Mouse (Mus musculus) hindbrain, embryonic 12.5 days (tissue): ENCODE measurements at regions not wholly inside any gene's neighbourhood (a gene's known extent, or its start where the extent isn't known, plus 50 kb on each side); places are given as distances from the start of the nearest gene placed in this dataset.

Experiments
- ATAC-seq: fragments of 200-750 bp; cut with Nextera tagmentation; 2 replicates; pipeline ENCODE4 v1.8.0; 2017; ENCODE audit warnings: moderate TSS enrichment; ENCODE audit not compliant: low FRiP score
- H3K27ac ChIP-seq: fragments of 300-500 bp; sonication (generic); 2 replicates; pipeline ENCODE4 v1.5.1; 2016; ENCODE audit warnings: mild to moderate bottlenecking
- H3K27me3 ChIP-seq: fragments of 300-500 bp; sonication (generic); 2 replicates; pipeline ENCODE4 v1.6.1; 2016; ENCODE audit warnings: mild to moderate bottlenecking
- H3K36me3 ChIP-seq: fragments of 300-500 bp; sonication (generic); 2 replicates; pipeline ENCODE4 v1.6.1; 2016; ENCODE audit warnings: mild to moderate bottlenecking
- H3K4me1 ChIP-seq: fragments of 300-500 bp; sonication (generic); 2 replicates; pipeline ENCODE4 v1.6.1; 2016
- H3K4me2 ChIP-seq: fragments of 300-500 bp; sonication (generic); replicated peaks from 2 replicates; pipeline ENCODE4 v1.6.1; 2016; ENCODE audit warnings: mild to moderate bottlenecking
- H3K4me3 ChIP-seq: fragments of 300-500 bp; sonication (generic); 2 replicates; pipeline ENCODE4 v1.5.1; 2016; ENCODE audit warnings: mild to moderate bottlenecking
- H3K9ac ChIP-seq: fragments of 300-500 bp; sonication (generic); 2 replicates; pipeline ENCODE4 v1.6.1; 2016; ENCODE audit warnings: mild to moderate bottlenecking, moderate library complexity
- H3K9me3 ChIP-seq: fragments of 300-500 bp; sonication (generic); replicated peaks from 2 replicates; pipeline ENCODE4 v1.6.1; 2016; ENCODE audit warnings: mild to moderate bottlenecking
- WGBS: fragments of 180-500 bp; shearing (Covaris S2); methylation state at CpG from one replicate; pipeline ENCODE4 v1.1.7; 2016; 5-methylcytosine and 5-hydroxymethylcytosine counted together

GRCm38 (mm10) chr19:54252145-54252664 is 208.3 kb downstream of the Adra2a start:
- no peak for ATAC-seq

DNA sequence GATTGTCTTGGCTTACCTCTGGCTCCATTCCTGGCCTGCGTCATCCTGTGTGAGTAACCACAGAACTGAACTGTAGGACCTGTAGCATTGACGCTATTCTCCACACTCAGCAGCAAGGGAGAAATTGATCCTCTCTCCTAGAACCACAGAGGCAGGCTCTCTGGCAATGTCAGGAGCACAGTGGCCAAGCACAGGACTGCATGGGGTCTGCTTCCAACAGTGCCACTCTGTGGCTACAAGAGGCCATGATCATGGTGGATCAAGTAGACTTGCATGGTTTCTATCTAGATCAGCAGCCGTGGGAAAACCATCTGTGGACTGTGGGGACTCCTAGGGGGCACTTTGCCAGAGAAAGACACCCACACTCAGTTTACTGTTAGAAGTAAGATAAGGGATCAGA is 213.9 kb downstream of the Adra2a start:
- Histone ChIP-seq H3K9me3 (no peaks in the 10 kb centered on the region), H3K4me2 (no peak overlapping the region), H3K36me3 (no peaks in the 10 kb centered on the region), H3K4me3 (no peak overlapping the region), H3K9ac (no peak overlapping the region), H3K4me1 (peaks cover 9% of the 10 kb centered on the region), H3K27ac (no peak overlapping the region), H3K27me3 (no peaks in the 10 kb centered on the region)
- 85% methylated on average over 3 of the region's 3 CpGs for WGBS
- no peak for ATAC-seq

More at GRCm38 (mm10) chr19:54252145-54252664, 208.3 kb downstream of the Adra2a start:
- H3K9me3 ChIP-seq = no peaks in the 10 kb centered on the region
- no peak overlapping the region for H3K4me3 ChIP-seq
- H3K4me2 ChIP-seq = no peak overlapping the region
- H3K4me1 ChIP-seq = no peaks in the 10 kb centered on the region
- H3K27me3 ChIP-seq = no peaks in the 10 kb centered on the region
- H3K9ac ChIP-seq = no peak overlapping the region
- 89% methylated on average over 7 of the region's 7 CpGs for WGBS
- no peak overlapping the region for H3K27ac ChIP-seq
- no peaks in the 10 kb centered on the region for H3K36me3 ChIP-seq

DNA sequence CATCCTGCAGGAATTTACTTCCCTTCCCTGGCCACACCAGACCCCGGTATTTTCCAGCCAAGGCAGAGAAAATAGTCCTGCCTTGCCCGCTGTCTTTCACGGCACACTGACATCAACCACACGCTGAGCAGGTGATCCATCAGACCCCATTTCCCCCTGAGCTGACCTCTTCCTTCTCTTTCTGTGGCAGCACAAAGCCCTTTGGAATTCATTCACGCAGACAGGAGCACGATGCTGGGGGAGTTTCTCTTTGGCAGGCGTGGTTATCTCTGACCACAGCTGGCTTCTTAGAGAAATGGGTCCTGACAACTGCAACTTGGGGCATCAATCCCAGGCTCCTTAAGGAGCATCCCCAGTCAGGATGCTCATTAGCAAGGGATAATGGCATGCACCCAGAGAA is 215.2 kb downstream of the Adra2a start:
- no peak overlapping the region for H3K4me3 ChIP-seq
- ATAC-seq = no peak; the same call in 1 of the 2 replicates
- 3% methylated on average over 7 of the region's 7 CpGs for WGBS
- peak overlapping the region; percentile 19 for H3K4me2 ChIP-seq
- no peaks in the 10 kb centered on the region for H3K27me3 ChIP-seq
- H3K9me3 ChIP-seq = no peaks in the 10 kb centered on the region
- no peak overlapping the region for H3K27ac ChIP-seq
- no peak overlapping the region for H3K9ac ChIP-seq
- H3K36me3 ChIP-seq = no peaks in the 10 kb centered on the region
- H3K4me1 ChIP-seq = peaks cover 9% of the 10 kb centered on the region

DNA sequence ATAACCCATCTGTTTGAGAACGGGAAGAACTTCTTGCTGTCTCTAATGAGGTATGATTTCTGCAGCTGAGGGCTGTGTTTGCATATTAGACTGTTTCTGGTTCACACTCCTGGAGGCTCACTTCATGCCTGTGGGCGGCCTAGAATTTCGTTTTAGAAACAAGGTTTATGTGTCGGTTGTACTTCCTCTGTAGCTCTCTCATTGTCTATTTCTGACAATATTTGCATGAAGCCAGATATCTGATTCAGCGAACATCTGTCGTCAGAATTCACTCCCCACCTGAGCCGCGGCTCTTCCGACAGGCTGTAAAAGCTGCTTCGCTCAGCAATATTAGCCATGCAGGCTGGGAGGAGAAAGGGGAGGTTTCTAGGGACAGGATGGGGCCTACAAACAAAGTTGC is 233.4 kb downstream of the Adra2a start:
- H3K4me2 ChIP-seq = no peak overlapping the region
- H3K9me3 ChIP-seq = no peaks in the 10 kb centered on the region
- no peaks in the 10 kb centered on the region for H3K27me3 ChIP-seq
- no peaks in the 10 kb centered on the region for H3K4me1 ChIP-seq
- H3K4me3 ChIP-seq = no peak overlapping the region
- H3K36me3 ChIP-seq = no peaks in the 10 kb centered on the region
- ATAC-seq = no peak
- H3K9ac ChIP-seq = no peak overlapping the region
- H3K27ac ChIP-seq = no peak overlapping the region
- 89% methylated on average over 10 of the region's 10 CpGs for WGBS

- Histone ChIP-seq H3K4me1 (no peaks in the 10 kb centered on the region), H3K36me3 (no peaks in the 10 kb centered on the region), H3K9me3 (no peaks in the 10 kb centered on the region), H3K4me3 (no peak overlapping the region), H3K27me3 (no peaks in the 10 kb centered on the region), H3K4me2 (no peak overlapping the region), H3K9ac (no peak overlapping the region), H3K27ac (no peak overlapping the region)
- no peak for ATAC-seq
Measured at GRCm38 (mm10) chr19:54285481-54285880, 241.5 kb downstream of the Adra2a start.

GRCm38 (mm10) chr19:54297663-54298388 is 253.9 kb downstream of the Adra2a start:
- Histone ChIP-seq H3K4me1 (no peaks in the 10 kb centered on the region), H3K27ac (no peak overlapping the region), H3K9me3 (no peaks in the 10 kb centered on the region), H3K4me3 (no peak overlapping the region), H3K4me2 (no peak overlapping the region), H3K36me3 (no peaks in the 10 kb centered on the region), H3K27me3 (no peaks in the 10 kb centered on the region), H3K9ac (no peak overlapping the region)
- no peak for ATAC-seq
- WGBS = 77% methylated on average over 10 of the region's 10 CpGs

DNA sequence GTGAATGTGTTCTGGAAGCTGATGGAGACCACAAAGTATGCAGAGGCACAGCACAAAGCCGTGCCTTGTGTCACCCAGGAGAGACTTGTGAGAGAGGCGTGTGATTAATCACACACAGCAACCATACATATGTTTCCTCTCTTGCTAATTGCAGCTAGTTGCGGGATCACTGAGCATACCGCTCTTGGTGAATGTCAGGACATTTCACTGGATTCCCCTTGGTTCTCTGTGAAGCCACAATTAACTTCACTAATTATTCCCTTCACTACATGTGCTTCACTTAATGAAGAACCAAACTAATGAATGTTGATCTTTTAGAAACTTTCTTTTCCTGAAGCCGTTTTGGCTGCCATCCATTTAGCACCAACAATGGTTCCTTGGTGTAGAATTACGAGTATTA is 267.3 kb downstream of the Adra2a start:
- H3K36me3 ChIP-seq = no peaks in the 10 kb centered on the region
- H3K4me1 ChIP-seq = no peaks in the 10 kb centered on the region
- H3K4me3 ChIP-seq = no peak overlapping the region
- no peak for ATAC-seq
- H3K27me3 ChIP-seq = no peaks in the 10 kb centered on the region
- H3K4me2 ChIP-seq = no peak overlapping the region
- H3K9ac ChIP-seq = no peak overlapping the region
- 73% methylated on average over 6 of the region's 6 CpGs for WGBS
- H3K9me3 ChIP-seq = no peaks in the 10 kb centered on the region
- no peak overlapping the region for H3K27ac ChIP-seq

DNA sequence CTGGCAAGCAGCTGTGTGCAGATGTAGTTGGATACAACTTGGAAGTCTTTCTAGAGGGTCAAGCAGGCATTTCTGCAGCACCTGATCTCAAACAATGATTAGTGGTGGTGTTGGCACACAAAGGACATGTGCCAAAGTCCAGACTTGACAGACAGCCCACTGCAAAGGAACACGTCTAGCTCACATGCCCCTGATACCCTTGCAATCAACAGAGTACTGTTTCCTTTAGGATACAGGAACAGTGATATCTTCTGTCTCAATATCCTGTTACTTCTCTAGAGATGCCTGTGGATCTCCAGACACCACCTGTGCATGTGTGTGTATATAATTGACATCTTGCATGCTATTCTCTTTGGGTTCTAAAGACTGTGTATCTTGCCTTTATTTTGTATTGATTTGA is 267.8 kb downstream of the Adra2a start:
- H3K4me2 ChIP-seq = no peak overlapping the region
- no peaks in the 10 kb centered on the region for H3K9me3 ChIP-seq
- H3K27me3 ChIP-seq = no peaks in the 10 kb centered on the region
- no peaks in the 10 kb centered on the region for H3K36me3 ChIP-seq
- no peak overlapping the region for H3K4me3 ChIP-seq
- no peak overlapping the region for H3K27ac ChIP-seq
- ATAC-seq = no peak
- 78% methylated on average over 1 of the region's 1 CpGs for WGBS
- H3K9ac ChIP-seq = no peak overlapping the region
- no peaks in the 10 kb centered on the region for H3K4me1 ChIP-seq

GRCm38 (mm10) chr19:54323276-54323675 is 279.3 kb downstream of the Adra2a start:
- Histone ChIP-seq H3K4me2 (no peak overlapping the region), H3K36me3 (no peaks in the 10 kb centered on the region), H3K27me3 (no peaks in the 10 kb centered on the region), H3K9ac (no peak overlapping the region), H3K27ac (no peak overlapping the region), H3K4me3 (no peak overlapping the region), H3K9me3 (no peaks in the 10 kb centered on the region), H3K4me1 (no peaks in the 10 kb centered on the region)
- 60% methylated on average over 5 of the region's 5 CpGs for WGBS
- ATAC-seq = no peak

GRCm38 (mm10) chr19:54324991-54325390 is 281.0 kb downstream of the Adra2a start:
- no peak overlapping the region for H3K4me2 ChIP-seq
- no peaks in the 10 kb centered on the region for H3K9me3 ChIP-seq
- no peaks in the 10 kb centered on the region for H3K4me1 ChIP-seq
- 60% methylated on average over 4 of the region's 4 CpGs for WGBS
- no peak overlapping the region for H3K9ac ChIP-seq
- no peaks in the 10 kb centered on the region for H3K36me3 ChIP-seq
- H3K4me3 ChIP-seq = no peak overlapping the region
- no peaks in the 10 kb centered on the region for H3K27me3 ChIP-seq
- no peak overlapping the region for H3K27ac ChIP-seq
- ATAC-seq = no peak

DNA sequence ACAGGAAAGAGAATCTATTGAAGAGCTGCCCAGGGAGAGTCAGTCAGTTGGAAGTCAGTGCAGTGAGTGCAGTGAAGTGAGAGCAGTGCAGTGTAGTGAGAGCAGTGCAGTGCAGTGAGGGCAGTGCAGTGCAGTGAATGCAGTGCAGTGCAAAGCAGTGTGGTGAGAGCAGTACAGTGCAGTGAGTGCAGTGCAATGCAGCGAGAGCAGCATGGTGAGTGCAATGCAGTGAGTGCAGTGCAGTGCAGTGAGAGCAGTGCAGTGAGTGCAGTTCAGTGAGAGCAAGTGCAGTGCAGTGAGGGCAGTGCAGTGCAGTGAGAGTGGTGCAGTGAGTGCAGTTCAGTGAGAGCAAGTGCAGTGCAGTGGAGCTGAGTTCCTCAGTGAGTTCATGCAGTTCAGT is 288.2 kb downstream of the Adra2a start:
- no peak overlapping the region for H3K9ac ChIP-seq
- ATAC-seq = no peak
- no peaks in the 10 kb centered on the region for H3K27me3 ChIP-seq
- H3K4me2 ChIP-seq = no peak overlapping the region
- H3K9me3 ChIP-seq = peaks cover 8% of the 10 kb centered on the region
- no peak overlapping the region for H3K4me3 ChIP-seq
- no peak overlapping the region for H3K27ac ChIP-seq
- H3K4me1 ChIP-seq = no peaks in the 10 kb centered on the region
- 82% methylated on average over 1 of the region's 1 CpGs for WGBS
- H3K36me3 ChIP-seq = no peaks in the 10 kb centered on the region

DNA sequence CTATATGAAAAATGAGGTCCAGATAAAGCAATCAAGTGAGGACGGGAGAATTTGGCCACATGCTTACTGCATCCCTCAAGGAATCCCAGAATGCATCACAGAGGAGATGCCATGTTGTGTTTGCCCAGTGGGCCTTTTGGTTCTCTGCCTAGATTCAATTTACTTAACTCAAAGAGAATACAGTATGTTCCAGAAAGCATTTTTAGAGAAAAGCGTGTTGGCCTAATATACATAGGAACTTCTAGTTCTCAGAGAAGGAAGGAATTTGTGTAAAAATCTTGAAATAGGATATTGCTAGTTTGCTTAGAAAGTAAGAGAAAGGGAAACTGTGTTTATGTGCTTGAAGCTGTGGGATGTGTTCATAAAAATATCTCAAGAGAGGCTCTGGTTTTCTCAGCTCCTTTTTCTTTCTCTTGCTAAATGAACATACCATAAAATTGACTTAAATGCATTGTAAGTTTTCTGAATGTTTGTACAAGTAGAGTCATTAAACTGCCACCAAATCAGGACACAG is 296.9 kb downstream of the Adra2a start:
- Histone ChIP-seq H3K9ac (no peak overlapping the region), H3K9me3 (no peaks in the 10 kb centered on the region), H3K27me3 (no peaks in the 10 kb centered on the region), H3K36me3 (no peaks in the 10 kb centered on the region), H3K4me1 (no peaks in the 10 kb centered on the region), H3K27ac (no peak overlapping the region), H3K4me3 (no peak overlapping the region), H3K4me2 (no peak overlapping the region)
- ATAC-seq = no peak
- WGBS = 84% methylated on average over 2 of the region's 2 CpGs

GRCm38 (mm10) chr19:54359731-54360130 is 315.8 kb downstream of the Adra2a start:
- H3K4me3 ChIP-seq = no peak overlapping the region
- H3K36me3 ChIP-seq = no peaks in the 10 kb centered on the region
- no peak for ATAC-seq

More at GRCm38 (mm10) chr19:54359731-54360130, 315.8 kb downstream of the Adra2a start:
- Histone ChIP-seq H3K9me3 (no peaks in the 10 kb centered on the region), H3K27me3 (no peaks in the 10 kb centered on the region), H3K4me1 (no peaks in the 10 kb centered on the region), H3K4me2 (no peak overlapping the region), H3K27ac (no peak overlapping the region), H3K9ac (no peak overlapping the region)
- WGBS = 91% methylated on average over 7 of the region's 7 CpGs
